Mouse (Mus musculus) C2C12 (cell line): Measurements from ENCODE around the gene Igfbp5.

Experiments used
- CEBPB ChIP-seq: IDR thresholded peaks from one replicate; pipeline ENCODE4 v1.6.1; 2011; ENCODE audit warnings: low read depth, mild to moderate bottlenecking, control low read depth, moderate library complexity
- CTCF ChIP-seq: IDR thresholded peaks from one replicate; pipeline ENCODE4 v1.5.1; 2011; ENCODE audit not compliant: control insufficient read depth, insufficient read depth, insufficient read length
- FOSL1 ChIP-seq: IDR thresholded peaks from one replicate; pipeline ENCODE4 v1.8.0; 2011; ENCODE audit warnings: mild to moderate bottlenecking, low read length; ENCODE audit not compliant: poor library complexity, insufficient read depth, severe bottlenecking
- USF1 ChIP-seq: IDR thresholded peaks from one replicate; pipeline ENCODE4 v1.6.1; 2011; ENCODE audit warnings: low read depth, mild to moderate bottlenecking, control low read depth, moderate library complexity

DNA sequence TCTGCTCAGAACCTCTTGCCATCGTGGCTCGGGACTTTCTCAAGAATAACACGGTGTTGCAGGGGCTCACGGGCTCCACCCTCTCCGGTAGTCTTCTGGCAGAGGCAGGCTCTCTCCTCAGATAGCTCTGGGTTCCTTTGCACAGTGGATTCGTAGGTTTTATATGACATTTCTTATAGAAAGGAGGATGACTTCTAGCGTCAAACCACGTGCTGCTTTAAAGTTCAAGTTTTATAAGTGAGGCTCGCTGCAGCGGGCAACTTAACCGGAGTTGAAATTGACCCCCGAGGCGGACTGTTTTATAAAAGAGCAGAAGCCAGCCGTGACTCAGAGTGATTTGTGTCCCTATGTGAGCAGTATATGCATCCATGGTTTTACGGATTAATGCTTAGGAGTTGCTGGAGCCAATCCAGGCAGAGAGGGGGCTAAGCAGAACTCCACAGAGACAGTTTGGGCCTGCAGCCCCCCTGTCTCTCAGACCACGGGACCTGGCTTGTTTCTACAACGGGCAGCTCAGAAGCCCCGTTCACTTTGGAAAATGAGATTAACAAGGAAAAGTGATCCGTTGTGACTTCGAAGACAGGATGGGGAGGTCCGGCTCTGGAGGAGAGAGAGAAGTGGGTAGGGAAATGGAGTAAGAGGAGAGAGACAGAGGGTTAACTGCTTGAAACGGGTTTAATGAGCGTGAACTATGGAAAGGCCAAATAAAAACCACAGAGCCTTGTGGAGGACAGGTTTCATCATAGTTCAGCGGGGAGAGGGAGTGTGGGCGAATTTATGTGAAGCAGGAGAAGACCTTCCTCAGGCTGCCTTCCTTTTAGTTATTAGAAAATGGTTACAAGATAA lies 4.0 kb upstream of the Igfbp5 start:
- no peak for TF ChIP-seq CTCF
- peak; percentile 64 for TF ChIP-seq USF1
- no peak for TF ChIP-seq FOSL1
- TF ChIP-seq CEBPB, result no peak
